Mouse (Mus musculus): Measurements from ENCODE around the gene Meis1. TPM values are rescaled to one million over a fixed set of nuclear protein-coding genes. Genes with fewer than 3 reads are reported as not detected.

Meis1 gene
- polyA plus RNA-seq, 1 experiment from 2014 or later: 36.1 TPM

DNA sequence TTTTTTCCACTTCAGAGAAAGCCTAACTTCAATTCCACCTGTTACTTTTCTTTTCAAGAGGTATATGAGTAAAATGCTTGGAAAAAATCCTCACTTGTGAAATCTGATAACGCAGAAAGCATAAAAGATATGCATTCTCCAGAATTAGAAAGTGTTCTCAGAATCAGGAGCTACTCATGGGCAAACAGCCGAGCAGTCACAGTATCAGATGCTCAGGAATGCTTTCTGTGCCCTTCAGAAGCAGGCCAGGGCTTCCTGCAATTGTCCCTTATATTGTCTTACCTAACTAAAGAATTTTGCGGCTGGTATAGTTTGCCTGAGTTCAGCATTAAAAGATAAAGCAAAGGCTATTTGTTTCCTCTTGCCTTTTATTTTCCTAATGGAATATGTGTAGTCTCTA is 71.4 kb downstream of the Meis1 start:
- WGBS: 76% methylated on average over 3 of the region's 3 CpGs
- Histone ChIP-seq H3K4me3 (no peak overlapping the region), H3K4me1 (peaks cover 40% of the 10 kb centered on the region), H3K27me3 (ENCODE audit: poor library complexity, severe bottlenecking) (peaks cover 33% of the 10 kb centered on the region), H3K9me3 (no peaks in the 10 kb centered on the region), H3K27ac (no peak overlapping the region), H3K36me3 (replicated peaks) (no peaks in the 10 kb centered on the region)
- no peak for DNase-seq (ENCODE audit: extremely low spot score, low spot score)

GRCm38 (mm10) chr11:18945778-18946177 is 73.0 kb downstream of the Meis1 start:
- Histone ChIP-seq H3K36me3 (replicated peaks) (no peaks in the 10 kb centered on the region), H3K4me1 (peaks cover 45% of the 10 kb centered on the region), H3K4me3 (no peak overlapping the region), H3K9me3 (no peaks in the 10 kb centered on the region), H3K27me3 (ENCODE audit: poor library complexity, severe bottlenecking) (peaks cover 37% of the 10 kb centered on the region), H3K27ac (no peak overlapping the region)
- DNase-seq (ENCODE audit: extremely low spot score, low spot score): no peak
- 28% methylated on average over 3 of the region's 3 CpGs for WGBS

DNA sequence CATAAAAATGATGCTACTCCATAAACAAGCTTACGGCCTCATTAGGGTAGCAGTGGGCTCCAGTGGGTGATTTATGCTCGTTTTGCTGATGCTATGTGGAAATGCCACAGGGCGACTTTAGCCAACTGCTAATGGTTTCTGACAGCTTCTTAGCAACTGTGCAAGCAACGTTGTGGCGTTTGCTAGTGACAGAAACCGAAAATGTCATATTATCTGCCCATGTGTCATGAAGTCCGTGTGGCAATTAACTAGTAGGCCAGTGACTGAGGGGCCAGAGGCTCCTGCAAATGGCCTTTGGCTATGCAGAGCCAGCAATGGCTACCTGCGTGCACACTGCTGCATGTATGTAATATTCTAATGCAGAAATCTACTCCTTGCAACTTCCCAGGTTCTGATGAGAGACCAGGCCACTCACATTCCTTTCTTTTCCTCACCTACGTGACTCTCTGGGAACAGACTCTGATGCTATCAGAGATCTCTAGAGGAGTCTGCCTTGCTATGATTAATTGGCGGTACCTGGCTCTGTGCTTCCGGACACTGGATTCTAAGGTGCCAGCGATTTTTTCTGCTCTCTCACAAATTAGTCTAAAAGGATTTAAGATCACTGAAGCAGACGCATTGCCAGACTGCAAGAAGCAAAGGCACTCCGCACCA is 73.7 kb downstream of the Meis1 start:
- no peak overlapping the region for H3K4me3 ChIP-seq

GRCm38 (mm10) chr11:18944209-18944608 is 74.6 kb downstream of the Meis1 start:
- DNase-seq (ENCODE audit: extremely low spot score, low spot score): no peak
- Histone ChIP-seq H3K36me3 (replicated peaks) (no peaks in the 10 kb centered on the region), H3K9me3 (no peaks in the 10 kb centered on the region), H3K4me1 (peaks cover 52% of the 10 kb centered on the region), H3K27ac (no peak overlapping the region), H3K27me3 (ENCODE audit: poor library complexity, severe bottlenecking) (peaks cover 44% of the 10 kb centered on the region), H3K4me3 (no peak overlapping the region)
- WGBS: 48% methylated on average over 7 of the region's 7 CpGs

More for the DNA sequence above, 73.7 kb downstream of the Meis1 start:
- Histone ChIP-seq H3K27ac (no peak overlapping the region), H3K4me1 (peaks cover 47% of the 10 kb centered on the region), H3K27me3 (ENCODE audit: poor library complexity, severe bottlenecking) (peaks cover 37% of the 10 kb centered on the region), H3K9me3 (no peaks in the 10 kb centered on the region), H3K36me3 (replicated peaks) (no peaks in the 10 kb centered on the region)
- WGBS: 55% methylated on average over 14 of the region's 14 CpGs
- no peak for DNase-seq (ENCODE audit: extremely low spot score, low spot score)

DNA sequence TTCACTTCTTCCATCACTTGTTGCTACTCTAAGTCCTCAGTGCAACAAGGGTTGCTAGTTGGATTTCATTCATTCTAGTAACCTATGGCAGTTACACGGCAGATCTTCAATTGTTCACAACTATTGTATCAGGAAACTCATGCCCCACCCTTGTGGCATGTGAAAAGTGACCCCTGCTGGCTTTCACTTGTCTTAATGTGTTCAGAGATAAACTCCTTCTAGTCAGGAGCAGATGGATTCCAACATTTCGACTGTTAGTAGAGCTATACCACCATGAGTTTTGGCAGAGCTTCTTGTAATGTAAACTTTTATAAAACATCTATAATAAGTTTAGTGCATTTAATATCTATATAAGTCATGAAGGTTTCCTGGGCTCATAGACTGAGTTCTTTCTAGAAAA is 75.8 kb downstream of the Meis1 start:
- Histone ChIP-seq H3K27me3 (ENCODE audit: poor library complexity, severe bottlenecking) (peaks cover 52% of the 10 kb centered on the region), H3K27ac (no peak overlapping the region), H3K9me3 (no peaks in the 10 kb centered on the region), H3K4me1 (peaks cover 57% of the 10 kb centered on the region), H3K4me3 (no peak overlapping the region), H3K36me3 (replicated peaks) (no peaks in the 10 kb centered on the region)
- 77% methylated on average over 2 of the region's 2 CpGs for WGBS
- DNase-seq (ENCODE audit: extremely low spot score, low spot score): no peak

DNA sequence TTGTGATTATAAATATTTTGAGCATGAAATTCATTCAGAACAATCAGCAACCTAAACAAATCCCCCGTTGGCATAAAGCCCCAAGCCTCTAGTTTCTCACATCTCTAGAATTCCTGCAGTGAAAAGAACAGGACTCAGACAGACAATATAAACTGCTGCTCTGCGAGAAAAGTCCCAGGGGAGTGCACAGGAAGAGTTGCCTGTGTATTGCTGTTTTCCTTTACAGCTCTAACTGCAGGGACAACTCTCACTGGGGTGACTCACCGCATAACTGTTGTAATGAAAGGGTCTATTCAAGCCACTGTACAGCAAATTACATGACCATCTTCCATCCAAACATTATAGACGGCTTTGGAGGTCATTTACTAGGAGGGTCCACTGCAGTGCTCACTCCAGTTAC is 77.9 kb downstream of the Meis1 start:
- WGBS: 50% methylated on average over 4 of the region's 4 CpGs
- peaks cover 47% of the 10 kb centered on the region for H3K4me1 ChIP-seq
- H3K36me3 ChIP-seq (replicated peaks): no peaks in the 10 kb centered on the region
- DNase-seq (ENCODE audit: extremely low spot score, low spot score): no peak
- H3K4me3 ChIP-seq: no peak overlapping the region
- H3K27ac ChIP-seq: no peak overlapping the region
- H3K27me3 ChIP-seq (ENCODE audit: poor library complexity, severe bottlenecking): peaks cover 61% of the 10 kb centered on the region
- H3K9me3 ChIP-seq: no peaks in the 10 kb centered on the region

DNA sequence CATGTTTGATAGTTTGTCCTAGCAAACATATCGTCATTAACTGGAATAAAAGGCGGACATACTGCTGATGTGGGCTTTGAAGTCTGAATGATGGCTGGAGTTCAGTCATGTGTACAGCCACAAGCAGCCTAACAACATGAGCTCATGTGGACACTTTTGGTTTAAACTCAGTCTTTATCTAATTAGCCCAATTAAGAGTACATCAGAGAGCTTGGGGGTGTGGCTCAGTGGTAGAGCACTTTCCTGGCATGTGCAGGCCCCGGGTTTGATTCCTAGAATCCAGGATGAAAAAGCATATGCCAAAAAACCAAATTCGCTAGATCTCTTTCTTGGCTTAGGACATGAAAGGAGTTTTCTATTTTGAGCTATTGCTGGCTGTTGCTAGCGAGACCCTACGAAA is 83.9 kb downstream of the Meis1 start:
- Histone ChIP-seq H3K36me3 (replicated peaks) (0 out of 2 replicates have a peak, but pooled peaks cover 3% of the 10 kb centered on the region), H3K27me3 (ENCODE audit: poor library complexity, severe bottlenecking) (peaks cover 64% of the 10 kb centered on the region), H3K27ac (no peak overlapping the region; the same call in 1 of the 2 replicates), H3K4me1 (peaks cover 55% of the 10 kb centered on the region), H3K9me3 (no peaks in the 10 kb centered on the region), H3K4me3 (no peak overlapping the region)
- 42% methylated on average over 6 of the region's 6 CpGs for WGBS
- DNase-seq (ENCODE audit: extremely low spot score, low spot score): no peak

DNA sequence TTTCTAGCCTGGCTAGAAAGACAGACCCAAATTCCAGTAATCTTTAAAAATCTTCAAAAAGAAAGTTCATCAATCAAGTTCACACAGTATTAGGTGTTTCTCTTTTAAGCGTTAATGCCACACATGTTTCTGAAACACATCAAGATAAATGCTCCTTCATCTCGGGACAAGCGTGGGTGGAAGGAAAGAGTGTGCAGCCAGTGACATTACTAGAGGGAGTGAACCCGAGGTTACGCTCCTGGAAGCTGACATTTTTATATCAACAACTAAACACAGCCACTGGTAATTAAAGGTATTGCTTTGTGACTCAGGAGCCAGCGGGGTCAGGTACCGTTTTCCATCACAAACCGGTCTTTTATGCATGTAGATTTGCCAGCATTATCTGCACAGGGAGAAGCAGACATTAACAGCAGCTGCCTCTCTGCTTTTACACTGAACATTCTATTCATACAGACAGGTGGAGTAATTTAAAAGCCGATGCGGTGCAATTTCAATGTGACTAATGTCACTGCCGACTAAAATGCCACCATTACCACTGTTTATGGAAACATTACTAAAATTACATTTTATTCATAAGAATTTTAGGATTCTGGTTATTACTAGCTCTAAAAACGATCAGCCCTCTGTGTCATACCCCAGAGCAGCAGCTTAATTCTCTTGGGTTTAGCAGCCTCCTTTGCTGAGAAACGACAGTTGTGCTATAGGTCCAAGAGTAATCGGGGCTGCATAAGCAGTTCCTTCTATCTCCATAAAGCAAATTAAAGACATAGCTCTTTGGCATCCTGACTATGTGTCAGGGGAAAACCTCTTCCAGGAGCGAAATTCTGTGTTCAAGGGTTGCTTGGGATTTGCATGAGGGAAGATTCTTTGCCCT is 87.5 kb downstream of the Meis1 start:
- H3K9me3 ChIP-seq: no peaks in the 10 kb centered on the region
- DNase-seq (ENCODE audit: extremely low spot score, low spot score): no peak
- no peak overlapping the region for H3K4me3 ChIP-seq
- peaks cover 56% of the 10 kb centered on the region for H3K4me1 ChIP-seq
- H3K27me3 ChIP-seq (ENCODE audit: poor library complexity, severe bottlenecking): peaks cover 36% of the 10 kb centered on the region
- H3K27ac ChIP-seq: no peak overlapping the region
- 78% methylated on average over 15 of the region's 15 CpGs for WGBS
- H3K36me3 ChIP-seq (replicated peaks): 0 out of 2 replicates have a peak, but pooled peaks cover 3% of the 10 kb centered on the region

GRCm38 (mm10) chr11:18929779-18930728 is 88.7 kb downstream of the Meis1 start:
- Histone ChIP-seq H3K27ac (no peak overlapping the region), H3K4me1 (peaks cover 44% of the 10 kb centered on the region)

GRCm38 (mm10) chr11:18927351-18927750 is 91.4 kb downstream of the Meis1 start:
- H3K4me1 ChIP-seq: peaks cover 32% of the 10 kb centered on the region
- DNase-seq (ENCODE audit: extremely low spot score, low spot score): no peak
- H3K27ac ChIP-seq: no peak overlapping the region
- no peak overlapping the region for H3K4me3 ChIP-seq
- 5% methylated on average over 1 of the region's 1 CpGs for WGBS
- H3K36me3 ChIP-seq (replicated peaks): no peaks in the 10 kb centered on the region
- no peaks in the 10 kb centered on the region for H3K9me3 ChIP-seq
- peaks cover 27% of the 10 kb centered on the region for H3K27me3 ChIP-seq (ENCODE audit: poor library complexity, severe bottlenecking)

More at GRCm38 (mm10) chr11:18929779-18930728, 88.7 kb downstream of the Meis1 start:
- Histone ChIP-seq H3K9me3 (no peaks in the 10 kb centered on the region), H3K36me3 (replicated peaks) (0 out of 2 replicates have a peak, but pooled peaks cover 3% of the 10 kb centered on the region), H3K4me3 (no peak overlapping the region), H3K27me3 (ENCODE audit: poor library complexity, severe bottlenecking) (peaks cover 35% of the 10 kb centered on the region)
- WGBS: 87% methylated on average over 17 of the region's 17 CpGs
- no peak for DNase-seq (ENCODE audit: extremely low spot score, low spot score)

GRCm38 (mm10) chr11:18926798-18927197 is 92.0 kb downstream of the Meis1 start:
- no peak overlapping the region for H3K27ac ChIP-seq
- peaks cover 28% of the 10 kb centered on the region for H3K27me3 ChIP-seq (ENCODE audit: poor library complexity, severe bottlenecking)
- H3K9me3 ChIP-seq: no peaks in the 10 kb centered on the region
- peaks cover 31% of the 10 kb centered on the region for H3K4me1 ChIP-seq
- no peak for DNase-seq (ENCODE audit: extremely low spot score, low spot score)
- WGBS: 79% methylated on average over 2 of the region's 2 CpGs
- H3K4me3 ChIP-seq: no peak overlapping the region
- no peaks in the 10 kb centered on the region for H3K36me3 ChIP-seq (replicated peaks)

DNA sequence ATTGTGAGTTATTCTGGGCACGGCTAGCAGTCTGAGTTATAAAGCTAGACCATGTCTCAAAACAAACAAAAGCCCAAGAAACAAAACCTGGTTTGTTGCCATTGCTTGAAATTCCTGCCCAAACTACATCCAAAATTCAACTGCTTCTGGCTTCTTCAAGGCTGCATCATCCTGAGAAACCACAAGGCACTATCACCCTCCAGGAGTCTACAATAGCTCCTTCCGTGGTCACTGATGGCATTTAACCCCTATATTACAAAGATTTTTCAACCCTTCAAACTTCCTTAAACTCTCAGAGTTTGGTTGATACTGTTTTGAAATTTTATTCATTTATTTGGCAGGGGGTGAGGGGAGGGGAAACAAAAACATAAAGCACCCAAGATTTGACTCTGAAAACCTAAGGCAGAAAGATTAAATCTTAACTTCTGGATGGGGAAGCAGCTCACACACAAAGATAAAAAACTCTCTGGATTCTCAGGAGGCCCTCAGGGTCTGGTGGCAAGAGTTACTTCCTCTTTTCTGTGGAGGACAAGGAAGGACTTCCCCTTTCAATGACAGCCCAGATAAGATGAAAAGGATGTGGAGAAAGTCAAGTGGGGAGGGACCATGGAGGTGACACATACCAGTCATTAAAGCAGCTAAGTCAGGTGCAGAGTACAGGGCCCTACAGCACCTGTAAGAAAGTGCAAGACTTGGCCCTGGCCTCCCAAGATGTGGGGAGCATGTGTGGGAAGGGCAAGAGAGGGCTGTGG is 94.0 kb downstream of the Meis1 start:
- H3K4me3 ChIP-seq: no peak overlapping the region
- WGBS: 83% methylated on average over 2 of the region's 2 CpGs
- H3K27ac ChIP-seq: no peak overlapping the region
- peaks cover 8% of the 10 kb centered on the region for H3K36me3 ChIP-seq (replicated peaks)
- peaks cover 2% of the 10 kb centered on the region; the same call in 1 of the 2 replicates for H3K9me3 ChIP-seq
- DNase-seq (ENCODE audit: extremely low spot score, low spot score): no peak
- H3K4me1 ChIP-seq: peaks cover 12% of the 10 kb centered on the region
- peaks cover 39% of the 10 kb centered on the region for H3K27me3 ChIP-seq (ENCODE audit: poor library complexity, severe bottlenecking)

Data from forebrain, embryonic 10.5 days (tissue).